Mouse (Mus musculus) heart, adult 2 months (tissue): ENCODE results near the gene Rps6ka3. TPM values are rescaled to one million over a fixed set of nuclear protein-coding genes. Genes with fewer than 3 reads are reported as not detected.

Experiments
- DNase-seq, 2 experiments: peaks; one replicate each; pipeline ENCODE4 v3.0.0; 2021
- H3K27ac ChIP-seq: fragments of 200-600 bp; 2 replicates; pipeline ENCODE4 v1.8.1; 2022
- H3K27me3 ChIP-seq: fragments of 200-500 bp; 2 replicates; pipeline ENCODE4 v1.6.1; 2012; ENCODE audit warnings: mild to moderate bottlenecking, low read length, inconsistent platforms, mixed read lengths; ENCODE audit not compliant: control insufficient read depth, insufficient read depth
- H3K36me3 ChIP-seq: fragments of 200-500 bp; 2 replicates; pipeline ENCODE4 v1.6.1; 2012; ENCODE audit warnings: low read length, inconsistent platforms; ENCODE audit not compliant: control insufficient read depth, insufficient read depth
- H3K4me1 ChIP-seq: fragments of 200-500 bp; 2 replicates; pipeline ENCODE4 v1.6.1; 2011; ENCODE audit warnings: low read length; ENCODE audit not compliant: control insufficient read depth, insufficient read depth
- H3K4me3 ChIP-seq: fragments of 200-600 bp; 2 replicates; pipeline ENCODE4 v1.8.1; 2022
- H3K79me2 ChIP-seq: fragments of 200-500 bp; replicated peaks from 2 replicates; pipeline ENCODE4 v1.6.1; 2012; ENCODE audit warnings: mild to moderate bottlenecking, inconsistent platforms, low read length, moderate library complexity, mixed read lengths; ENCODE audit not compliant: control insufficient read depth, insufficient read depth
- H3K9ac ChIP-seq: fragments of 200-500 bp; 2 replicates; pipeline ENCODE4 v1.6.1; 2012; ENCODE audit warnings: low read depth, mild to moderate bottlenecking, control low read depth, inconsistent platforms, low read length, mixed read lengths
- CTCF ChIP-seq: fragments of 200-600 bp; IDR thresholded peaks from 2 replicates; pipeline ENCODE4 v1.8.1; 2022; ENCODE audit warnings: antibody characterized with exemption, mild to moderate bottlenecking, moderate library complexity
- EP300 ChIP-seq: fragments of 200-500 bp; IDR thresholded peaks from 2 replicates; pipeline ENCODE4 v1.6.1; 2011; ENCODE audit warnings: low read depth, low read length, control low read depth; ENCODE audit not compliant: insufficient read depth
- POLR2A ChIP-seq: fragments of 200-500 bp; IDR thresholded peaks from 2 replicates; pipeline ENCODE4 v1.6.1; 2011; ENCODE audit warnings: mild to moderate bottlenecking, low read depth, low read length, control low read depth; ENCODE audit not compliant: insufficient read depth
- WGBS: fragments of 180-500 bp; shearing (Covaris S2); methylation state at CpG from one replicate; pipeline ENCODE4 v1.1.7; 2018; 5-methylcytosine and 5-hydroxymethylcytosine counted together
- intact Hi-C: fragments of 180-260 bp; cut with DNase I; formaldehyde crosslinking; loops from one replicate; pipeline ENCODE4 v1.15.1; 2025
- long read RNA-seq: library from polyadenylated mRNA; stranded (forward); transcript quantifications from one replicate; pipeline ENCODE4 v2.0.0, GENCODE M21; 2021
- polyA plus RNA-seq: library from polyadenylated mRNA; depleted of rRNA; stranded (reverse); fragments of >200 nt; gene quantifications from 2 replicates; pipeline ENCODE4 v1.2.3, GENCODE M21; 2012; rRNA removed
- total RNA-seq, 2 experiments: library from RNA; stranded (reverse); gene quantifications; 2 replicates each; pipeline ENCODE4 v1.2.3; 2021

Rps6ka3 gene
- total RNA-seq (10 to 100 TPM; 30.7 to 33.3 TPM), polyA plus RNA-seq (9.5 and 14.9 TPM in 2 replicates)
- long read RNA-seq, partial matches to known transcripts: 0 of 6 reads
- long read RNA-seq, other reads (novel, unspliced or antisense): 6 of 6 reads

GRCm38 (mm10) chrX:159210007-159210406 lies at the start of gene Rps6ka3:
TSS of gene Rps6ka3 (plus strand) at chrX:159210307.
- H3K9ac ChIP-seq: no peak within 1 kb of the TSS
- TF ChIP-seq POLR2A (no peak), EP300 (no peak), CTCF (no peak)
- H3K36me3 ChIP-seq: no peaks in the 10 kb centered on the region
- intact Hi-C loops: no loop called here
- 83% methylated on average over 4 of the region's 4 CpGs for WGBS
- no peak within 1 kb of the TSS for H3K4me3 ChIP-seq
- H3K27me3 ChIP-seq: no peaks in the 10 kb centered on the region
- DNase-seq: no peak
- no peak within 1 kb of the TSS for H3K27ac ChIP-seq
- H3K79me2 ChIP-seq: no peaks in the 10 kb centered on the region
- no peaks in the 10 kb centered on the region for H3K4me1 ChIP-seq

GRCm38 (mm10) chrX:159169200-159169599 lies 40.9 kb upstream of the Rps6ka3 start:
- no peak overlapping the region for H3K9ac ChIP-seq
- 72% methylated on average over 2 of the region's 2 CpGs for WGBS
- no peak for DNase-seq
- H3K36me3 ChIP-seq: no peaks in the 10 kb centered on the region
- H3K4me1 ChIP-seq: no peaks in the 10 kb centered on the region
- no peaks in the 10 kb centered on the region for H3K27me3 ChIP-seq
- H3K79me2 ChIP-seq: no peaks in the 10 kb centered on the region
- no peak overlapping the region for H3K4me3 ChIP-seq
- TF ChIP-seq EP300 (no peak), POLR2A (no peak), CTCF (no peak)
- intact Hi-C loops: no loop called here
- no peak overlapping the region for H3K27ac ChIP-seq

DNA sequence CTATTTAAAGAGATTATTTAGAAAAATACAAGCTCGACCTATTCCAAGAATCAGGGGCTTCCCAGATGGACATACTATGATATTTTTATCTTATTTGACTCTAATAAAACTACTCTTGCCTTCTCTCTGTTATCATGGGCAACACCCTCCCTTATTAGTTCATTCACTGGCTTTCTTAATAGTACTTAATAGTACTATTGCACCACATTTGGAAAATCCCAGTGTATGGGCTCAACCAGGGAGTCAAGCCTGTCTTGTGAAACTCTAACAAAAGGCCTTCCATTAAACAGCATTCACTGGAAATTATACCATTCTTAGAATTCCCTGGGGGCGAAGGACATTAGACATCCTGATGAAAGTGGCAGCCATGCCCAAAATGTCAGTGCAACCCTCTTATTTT lies 38.5 kb upstream of the Rps6ka3 start:
- Histone ChIP-seq H3K27ac (no peak overlapping the region), H3K4me3 (no peak overlapping the region), H3K27me3 (no peaks in the 10 kb centered on the region), H3K9ac (no peak overlapping the region), H3K79me2 (no peaks in the 10 kb centered on the region), H3K36me3 (no peaks in the 10 kb centered on the region), H3K4me1 (no peaks in the 10 kb centered on the region)
- WGBS: 57% methylated on average over 2 of the region's 2 CpGs
- intact Hi-C loops: no loop called here
- no peak for TF ChIP-seq CTCF
- no peak for TF ChIP-seq POLR2A
- TF ChIP-seq EP300: no peak
- no peak for DNase-seq

DNA sequence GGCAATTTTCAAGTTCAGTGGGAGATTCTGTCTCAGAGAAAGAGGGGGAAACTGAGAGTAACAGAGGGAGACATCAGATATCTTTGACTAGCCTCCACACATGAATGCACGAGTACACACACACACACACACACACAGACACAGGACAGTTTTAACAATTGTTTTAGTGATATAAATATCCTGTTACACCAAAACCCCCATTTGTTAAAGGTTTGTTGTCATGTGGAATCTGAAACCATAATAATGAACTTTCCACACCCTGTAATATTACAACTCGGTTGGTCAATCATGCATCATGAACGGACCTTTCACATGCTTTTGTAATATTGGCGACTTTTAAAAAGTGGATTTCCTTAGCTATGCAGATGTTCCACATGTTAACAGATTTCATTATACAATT lies 18.5 kb upstream of the Rps6ka3 start:
- TF ChIP-seq CTCF: no peak
- TF ChIP-seq POLR2A: no peak
- no peak for TF ChIP-seq EP300
- 75% methylated on average over 4 of the region's 4 CpGs for WGBS
- Histone ChIP-seq H3K27ac (no peak overlapping the region), H3K36me3 (no peaks in the 10 kb centered on the region), H3K9ac (no peak overlapping the region), H3K79me2 (no peaks in the 10 kb centered on the region), H3K27me3 (no peaks in the 10 kb centered on the region), H3K4me3 (no peak overlapping the region), H3K4me1 (no peaks in the 10 kb centered on the region)
- intact Hi-C loops: no loop called here
- no peak for DNase-seq

- Histone ChIP-seq H3K9ac (no peak overlapping the region), H3K27ac (no peak overlapping the region), H3K79me2 (no peaks in the 10 kb centered on the region), H3K4me1 (no peaks in the 10 kb centered on the region), H3K36me3 (no peaks in the 10 kb centered on the region), H3K27me3 (no peaks in the 10 kb centered on the region), H3K4me3 (no peak overlapping the region)
- no peak for DNase-seq
- TF ChIP-seq EP300 (no peak), CTCF (no peak), POLR2A (no peak)
- intact Hi-C loops: no loop called here
Observed at GRCm38 (mm10) chrX:159199495-159199894, 10.6 kb upstream of the Rps6ka3 start.

DNA sequence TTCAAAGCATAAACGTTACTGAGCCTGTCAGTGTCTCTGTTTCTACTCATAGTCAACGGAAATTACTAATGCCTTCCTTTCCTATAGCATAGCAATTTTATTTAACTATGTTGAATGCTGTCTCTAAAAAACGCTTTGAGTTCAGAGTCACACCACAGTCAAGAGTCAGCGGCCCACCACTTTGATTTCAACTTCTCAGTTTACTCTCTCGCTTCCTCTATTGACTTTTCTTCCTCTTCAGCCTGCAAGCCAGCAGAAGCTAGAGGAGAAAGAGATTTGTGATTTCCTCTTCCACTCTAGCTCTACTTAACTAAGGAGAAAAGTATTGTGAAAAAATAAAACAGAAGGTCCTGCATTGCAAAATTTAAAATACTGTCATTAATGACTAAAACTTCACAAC lies 10.0 kb upstream of the Rps6ka3 start:
- DNase-seq: no peak
- no peaks in the 10 kb centered on the region for H3K79me2 ChIP-seq
- H3K4me3 ChIP-seq: no peak overlapping the region
- TF ChIP-seq CTCF (no peak), EP300 (no peak), POLR2A (no peak)
- 66% methylated on average over 5 of the region's 5 CpGs for WGBS
- no peak overlapping the region for H3K9ac ChIP-seq
- intact Hi-C loops: no loop called here
- no peak overlapping the region for H3K27ac ChIP-seq
- no peaks in the 10 kb centered on the region for H3K4me1 ChIP-seq
- no peaks in the 10 kb centered on the region for H3K27me3 ChIP-seq
- no peaks in the 10 kb centered on the region for H3K36me3 ChIP-seq
